Mouse (Mus musculus): ENCODE measurements around the gene Defb33.

- no peak for TF ChIP-seq EP300 (IDR thresholded peaks at IDR 0.05)
- TF ChIP-seq CTCF (IDR thresholded peaks at IDR 0.05) = no peak
These were observed 29.5 kb downstream of the Defb33 start, which contains the start of gene Gm6040 for GRCm38 (mm10) chr8:20921971-20922370.
